In genomic region chr10:125347149-125347548, GRCm38 (mm10) we compare ENCODE assay signal across 33 mouse cellular contexts.
"Had no signal": no experiment of that assay in that cellular context is flagged by ENCODE, and none has a peak within 500 bp of the region (broad histone marks: within the 10 kb centered on the region; RNA-seq: fewer than 3 reads in every experiment).

No protein-coding gene starts in this region.

- H3K9me3 ChIP-seq: heart, embryonic 15.5 days; hindbrain, embryonic 12.5 days; hindbrain, embryonic 13.5 days; hindbrain, embryonic 15.5 days; intestine, embryonic 15.5 days; kidney, embryonic 15.5 days had no signal

- H3K4me2 ChIP-seq: heart, embryonic 13.5 days; heart, embryonic 15.5 days; hindbrain, embryonic 12.5 days; hindbrain, embryonic 13.5 days; hindbrain, embryonic 14.5 days; hindbrain, embryonic 15.5 days; intestine, embryonic 15.5 days; kidney, embryonic 15.5 days had no signal

- H3K4me1 ChIP-seq: hindbrain, embryonic 10.5 days; hindbrain, embryonic 12.5 days; hindbrain, embryonic 13.5 days; hindbrain, embryonic 15.5 days; intestine, embryonic 15.5 days; kidney, embryonic 15.5 days had no signal

- ATAC-seq: hindbrain, embryonic 16.5 days; hindbrain, postnatal 0 days; inflammation-experienced regulatory T-cells, adult 6 months; intestine, embryonic 15.5 days; intestine, embryonic 16.5 days; intestine, postnatal 0 days had no signal

- H3K27me3 ChIP-seq: heart, embryonic 13.5 days; heart, embryonic 15.5 days; hindbrain, embryonic 12.5 days; hindbrain, embryonic 13.5 days; hindbrain, embryonic 15.5 days; intestine, embryonic 15.5 days; kidney, embryonic 15.5 days had no signal

- H3K4me3 ChIP-seq: heart, embryonic 13.5 days; heart, embryonic 15.5 days; hindbrain, embryonic 10.5 days; hindbrain, embryonic 12.5 days; hindbrain, embryonic 13.5 days; hindbrain, embryonic 15.5 days; intestine, embryonic 15.5 days; kidney, embryonic 15.5 days; layer of hippocampus, adult 2 months; left cerebral cortex, adult 2 months had no signal

- H3K9ac ChIP-seq: heart, embryonic 13.5 days; heart, embryonic 15.5 days; hindbrain, embryonic 12.5 days; hindbrain, embryonic 13.5 days; hindbrain, embryonic 14.5 days; hindbrain, embryonic 15.5 days; intestine, embryonic 15.5 days; kidney, embryonic 15.5 days had no signal

- H3K27ac ChIP-seq: heart, embryonic 13.5 days; heart, embryonic 15.5 days; hindbrain, embryonic 10.5 days; hindbrain, embryonic 12.5 days; hindbrain, embryonic 13.5 days; hindbrain, embryonic 14.5 days; hindbrain, embryonic 15.5 days; hindbrain, postnatal 0 days; intestine, embryonic 15.5 days; kidney, embryonic 15.5 days; kidney, postnatal 0 days; layer of hippocampus, adult 2 months; left cerebral cortex, adult 2 months had no signal

- DNase-seq: heart, postnatal 10 days; heart, postnatal 14 days; heart, postnatal 36 days; heart, postnatal 4 days; kidney, adult 11 months; kidney, adult 18-20 months; kidney, adult 2 months; kidney, adult 8-10 months; kidney, adult 9 months; kidney, postnatal 10 days; kidney, postnatal 14 days; kidney, postnatal 25 days; kidney, postnatal 36 days; kidney, postnatal 4 days; layer of hippocampus, adult 9-11 months; layer of hippocampus, postnatal 36 days had no signal

- H3K36me3 ChIP-seq: heart, embryonic 13.5 days; heart, embryonic 15.5 days; hindbrain, embryonic 10.5 days; hindbrain, embryonic 12.5 days; hindbrain, embryonic 13.5 days; hindbrain, embryonic 15.5 days; intestine, embryonic 15.5 days; kidney, embryonic 15.5 days had no signal
